Mouse (Mus musculus) B cell, adult 2 months (primary cell): ENCODE measurements at regions not wholly inside any gene's neighbourhood (a gene's known extent, or its start where the extent isn't known, plus 50 kb on each side); places are given as distances from the start of the nearest gene placed in this dataset.

Experiments
- DNase-seq, 2 experiments: peaks; one replicate each; pipeline ENCODE4 v3.0.0; 2022

- no peak for DNase-seq
Measured at GRCm38 (mm10) chr8:127994898-127995297, 363.5 kb upstream of the Nrp1 start.

- no peak for DNase-seq
Measured at GRCm38 (mm10) chr8:127995490-127995889, 362.9 kb upstream of the Nrp1 start.

- no peak for DNase-seq
Measured at GRCm38 (mm10) chr8:128002386-128002785, 356.0 kb upstream of the Nrp1 start.

GRCm38 (mm10) chr8:128002806-128003205 lies 355.6 kb upstream of the Nrp1 start:
- DNase-seq = no peak

GRCm38 (mm10) chr8:128003385-128003784 lies 355.0 kb upstream of the Nrp1 start:
- no peak for DNase-seq

GRCm38 (mm10) chr8:128003881-128004286 lies 354.5 kb upstream of the Nrp1 start:
- no peak for DNase-seq

GRCm38 (mm10) chr8:128009393-128010010 lies 348.9 kb upstream of the Nrp1 start:
- DNase-seq = no peak

GRCm38 (mm10) chr8:128017171-128017570 lies 341.2 kb upstream of the Nrp1 start:
- DNase-seq = no peak

- DNase-seq = no peak
Measured at GRCm38 (mm10) chr8:128023661-128024060, 334.7 kb upstream of the Nrp1 start.

- DNase-seq = no peak
Measured at GRCm38 (mm10) chr8:128024774-128025222, 333.6 kb upstream of the Nrp1 start.

- DNase-seq = no peak
Measured at GRCm38 (mm10) chr8:128025251-128025856, 333.1 kb upstream of the Nrp1 start.

- no peak for DNase-seq
Measured at GRCm38 (mm10) chr8:128026981-128027380, 331.4 kb upstream of the Nrp1 start.

- DNase-seq = no peak
Measured at GRCm38 (mm10) chr8:128030335-128031280, 327.8 kb upstream of the Nrp1 start.

- DNase-seq = no peak
Measured at GRCm38 (mm10) chr8:128034127-128034526, 324.3 kb upstream of the Nrp1 start.

- DNase-seq = no peak
Measured at GRCm38 (mm10) chr8:128035672-128036071, 322.7 kb upstream of the Nrp1 start.

- DNase-seq = no peak
Measured at GRCm38 (mm10) chr8:128039341-128040064, 318.9 kb upstream of the Nrp1 start.

- DNase-seq = no peak
Measured at GRCm38 (mm10) chr8:128042877-128043276, 315.5 kb upstream of the Nrp1 start.

- no peak for DNase-seq
Measured at GRCm38 (mm10) chr8:128043392-128043791, 315.0 kb upstream of the Nrp1 start.

- DNase-seq = no peak
Measured at GRCm38 (mm10) chr8:128056251-128056650, 302.2 kb upstream of the Nrp1 start.

GRCm38 (mm10) chr8:128057845-128058244 lies 300.6 kb upstream of the Nrp1 start:
- no peak for DNase-seq

GRCm38 (mm10) chr8:128059817-128060216 lies 298.6 kb upstream of the Nrp1 start:
- DNase-seq = no peak

GRCm38 (mm10) chr8:128064211-128064610 lies 294.2 kb upstream of the Nrp1 start:
- no peak for DNase-seq

- DNase-seq = no peak
Measured at GRCm38 (mm10) chr8:128065127-128065526, 293.3 kb upstream of the Nrp1 start.
